Mouse (Mus musculus) brain, embryonic 14.5 days (tissue): ENCODE results near the gene H1f0.
A peak's percentile ranks its signal among the peaks of the same experiment; 100 is the strongest.

ENCODE experiments used
- CTCF ChIP-seq: fragments of 200-500 bp; IDR thresholded peaks from 2 replicates; pipeline ENCODE4 v1.5.1; 2012; ENCODE audit warnings: inconsistent platforms, mild to moderate bottlenecking, moderate library complexity, borderline replicate concordance; ENCODE audit not compliant: insufficient read depth, insufficient read length; ENCODE audit errors: extremely low read depth
- POLR2A ChIP-seq: fragments of 200-500 bp; IDR thresholded peaks from 2 replicates; pipeline ENCODE4 v1.6.1; 2012; ENCODE audit warnings: mild to moderate bottlenecking, inconsistent platforms, borderline replicate concordance; ENCODE audit not compliant: poor library complexity, insufficient read depth, insufficient read length, severe bottlenecking; ENCODE audit errors: extremely low read depth

GRCm38 (mm10) chr15:78982658-78983435, 45.4 kb upstream of the H1f0 start:
- TF ChIP-seq CTCF (no peak), POLR2A (0 out of 2 replicates have a peak, but pooled peaks have one; percentile 29)
